29 mouse cellular contexts compared by ENCODE assay signal in the genomic region with DNA sequence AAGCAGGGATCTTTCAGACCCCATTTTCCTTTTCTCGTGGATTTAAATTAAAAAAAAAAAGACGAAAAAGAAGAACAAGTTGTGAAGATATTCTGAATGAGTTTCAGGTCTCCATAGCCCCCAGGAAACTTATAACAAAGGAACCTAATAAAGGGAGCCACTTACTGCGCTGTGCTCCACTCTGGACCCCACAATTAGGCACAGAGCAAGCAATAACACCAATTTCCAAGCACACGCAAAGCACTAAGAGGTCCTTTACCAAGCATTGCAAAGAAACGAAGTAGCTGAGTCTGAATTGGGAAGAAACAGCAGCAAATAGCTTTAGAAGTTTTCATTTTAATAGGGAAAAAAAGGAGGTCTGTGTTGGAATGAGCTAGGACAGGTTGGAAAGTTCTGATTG.
"Had no signal": no experiment of that assay in that cellular context is flagged by ENCODE, and none has a peak within 500 bp of the region (broad histone marks: within the 10 kb centered on the region; RNA-seq: fewer than 3 reads in every experiment).

No protein-coding gene starts in this region.

- ATAC-seq: hindbrain, postnatal 0 days; intestine, embryonic 16.5 days; liver, postnatal 0 days had no signal

- H3K4me2 ChIP-seq: heart, embryonic 11.5 days; heart, embryonic 13.5 days; heart, embryonic 15.5 days; hindbrain, embryonic 13.5 days; hindbrain, embryonic 15.5 days; kidney, embryonic 15.5 days; limb, embryonic 12.5 days; liver, embryonic 11.5 days; liver, embryonic 13.5 days; liver, embryonic 15.5 days had no signal

- H3K9ac ChIP-seq: heart, embryonic 13.5 days; heart, embryonic 15.5 days; hindbrain, embryonic 13.5 days; hindbrain, embryonic 15.5 days; kidney, embryonic 15.5 days; limb, embryonic 12.5 days; liver, embryonic 13.5 days; liver, embryonic 15.5 days; liver, postnatal 0 days had no signal

- DNase-seq: gastrocnemius, postnatal 14 days; gastrocnemius, postnatal 36 days; heart, adult 11 months; heart, adult 2 months; heart, postnatal 14 days; heart, postnatal 36 days; kidney, adult 11 months; kidney, adult 2 months; kidney, adult 9 months; kidney, postnatal 14 days; kidney, postnatal 4 days; liver; liver, embryonic 13.5 days; liver, postnatal 0 days had no signal

- H3K27me3 ChIP-seq: heart, embryonic 13.5 days; heart, embryonic 15.5 days; hindbrain, embryonic 13.5 days; hindbrain, embryonic 15.5 days; kidney, embryonic 15.5 days; limb, embryonic 12.5 days; liver, embryonic 13.5 days; liver, embryonic 15.5 days had no signal

- H3K27ac ChIP-seq: heart, adult 2 months; heart, embryonic 13.5 days; heart, embryonic 15.5 days; hindbrain, embryonic 13.5 days; hindbrain, embryonic 15.5 days; hindbrain, postnatal 0 days; kidney, embryonic 15.5 days; kidney, postnatal 0 days; layer of hippocampus, adult 2 months; left cerebral cortex, adult 2 months; limb, embryonic 10.5 days; limb, embryonic 12.5 days; liver, embryonic 13.5 days; liver, embryonic 15.5 days had no signal

- H3K9me3 ChIP-seq: heart, embryonic 13.5 days; heart, embryonic 15.5 days; hindbrain, embryonic 13.5 days; hindbrain, embryonic 15.5 days; kidney, embryonic 15.5 days; limb, embryonic 10.5 days; limb, embryonic 12.5 days; liver, embryonic 13.5 days; liver, embryonic 15.5 days had no signal

- H3K4me3 ChIP-seq: heart, adult 2 months; heart, embryonic 13.5 days; heart, embryonic 15.5 days; hindbrain, embryonic 13.5 days; hindbrain, embryonic 15.5 days; kidney, embryonic 15.5 days; layer of hippocampus, adult 2 months; left cerebral cortex, adult 2 months; limb, embryonic 10.5 days; limb, embryonic 12.5 days; liver, embryonic 13.5 days; liver, embryonic 15.5 days had no signal

- H3K4me1 ChIP-seq: heart, embryonic 13.5 days; heart, embryonic 15.5 days; hindbrain, embryonic 13.5 days; hindbrain, embryonic 15.5 days; kidney, embryonic 15.5 days; limb, embryonic 10.5 days; limb, embryonic 12.5 days; liver, embryonic 13.5 days; liver, embryonic 15.5 days had no signal

- H3K36me3 ChIP-seq: heart, embryonic 13.5 days; heart, embryonic 15.5 days; hindbrain, embryonic 13.5 days; hindbrain, embryonic 15.5 days; kidney, embryonic 15.5 days; limb, embryonic 10.5 days; limb, embryonic 12.5 days; liver, embryonic 13.5 days; liver, embryonic 15.5 days had no signal
